Mouse (Mus musculus): ENCODE results near the gene Gusb.

DNA sequence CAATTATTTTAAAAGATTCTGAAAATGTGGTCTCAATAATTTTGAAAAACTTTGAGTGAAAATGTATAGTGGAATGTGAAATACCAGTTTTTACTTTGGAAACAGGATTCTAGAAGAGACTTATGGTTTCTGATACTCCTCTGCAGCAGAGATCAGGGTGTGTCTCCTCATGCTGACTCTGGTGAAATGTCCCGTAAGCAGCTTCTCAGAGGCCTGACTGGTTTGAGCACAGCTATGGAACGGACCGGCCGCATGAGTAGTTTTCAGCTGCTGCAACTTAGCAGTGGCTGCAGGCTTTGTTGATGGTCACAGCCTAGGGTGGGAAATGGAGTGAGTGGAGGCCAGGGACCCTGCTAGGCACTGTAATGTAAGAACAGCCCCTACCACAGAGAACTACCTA, 25.1 kb downstream of the Gusb start:
- TF ChIP-seq CTCF (IDR thresholded peaks at IDR 0.05; ENCODE audit: extremely low read depth, insufficient read depth, low read length) (no peak), POLR2A (IDR thresholded peaks at IDR 0.05; ENCODE audit: extremely low read depth, insufficient read depth, low read length) (no peak)
